Mouse (Mus musculus): ENCODE measurements around the gene Mtln.

The Mtln gene

GRCm38 (mm10) chr2:127751849-127752610 lies 40.3 kb downstream of the Mtln start:
- DNase-seq: no peak

- no peak for DNase-seq
These were observed 42.9 kb downstream of the Mtln start for GRCm38 (mm10) chr2:127749376-127749775.

- DNase-seq: no peak
These were observed 44.0 kb downstream of the Mtln start for GRCm38 (mm10) chr2:127748316-127748715.

- DNase-seq: no peak
These were observed 49.7 kb downstream of the Mtln start for GRCm38 (mm10) chr2:127742637-127743036.

Data from kidney, adult 9 months (tissue).